Mouse (Mus musculus): ENCODE data around the gene Padi4. TPM values are rescaled to one million over a fixed set of nuclear protein-coding genes. Genes with fewer than 3 reads are reported as not detected.

Padi4 gene
- polyA plus RNA-seq, 1 experiment = 0.44 TPM

- no peak for TF ChIP-seq CTCF (conservative IDR thresholded peaks at IDR 0.05; ENCODE audit: insufficient read depth, insufficient read length, low read depth, low read length)
- TF ChIP-seq POLR2A (IDR thresholded peaks at IDR 0.05; ENCODE audit: low read depth, low read length) = no peak
- H3K27ac ChIP-seq (ENCODE audit: insufficient read depth, low read depth, low read length) = no peak overlapping the region
- no peaks in the 10 kb centered on the region for H3K36me3 ChIP-seq (ENCODE audit: control insufficient read depth, insufficient read depth, low read length)
- no peaks in the 10 kb centered on the region for H3K27me3 ChIP-seq (replicated peaks; ENCODE audit: control insufficient read depth, insufficient read depth, low read length)
- no peak overlapping the region for H3K4me3 ChIP-seq (ENCODE audit: insufficient read depth, low read depth, low read length)
- no peaks in the 10 kb centered on the region; the same call in 1 of the 2 replicates for H3K4me1 ChIP-seq (ENCODE audit: control insufficient read depth, insufficient read depth, low read length)
- DNase-seq = peak; percentile 33
- WGBS = 43% methylated on average over 4 of the region's 4 CpGs
Observed at GRCm38 (mm10) chr4:140704166-140704565, 69.9 kb downstream of the Padi4 start.

- H3K27ac ChIP-seq (ENCODE audit: insufficient read depth, low read depth, low read length) = no peak overlapping the region
- TF ChIP-seq CTCF (conservative IDR thresholded peaks at IDR 0.05; ENCODE audit: insufficient read depth, insufficient read length, low read depth, low read length) (no peak), POLR2A (IDR thresholded peaks at IDR 0.05; ENCODE audit: low read depth, low read length) (no peak)
- no peaks in the 10 kb centered on the region for H3K36me3 ChIP-seq (ENCODE audit: control insufficient read depth, insufficient read depth, low read length)
- 48% methylated on average over 8 of the region's 8 CpGs for WGBS
- no peak for DNase-seq
- H3K27me3 ChIP-seq (replicated peaks; ENCODE audit: control insufficient read depth, insufficient read depth, low read length) = no peaks in the 10 kb centered on the region
- no peaks in the 10 kb centered on the region; the same call in 1 of the 2 replicates for H3K4me1 ChIP-seq (ENCODE audit: control insufficient read depth, insufficient read depth, low read length)
- H3K4me3 ChIP-seq (ENCODE audit: insufficient read depth, low read depth, low read length) = no peak overlapping the region
Observed at GRCm38 (mm10) chr4:140703636-140704035, 70.4 kb downstream of the Padi4 start.

- H3K27ac ChIP-seq (ENCODE audit: insufficient read depth, low read depth, low read length) = peak overlapping the region; percentile 11; the same call in 1 of the 2 replicates
- H3K36me3 ChIP-seq (ENCODE audit: control insufficient read depth, insufficient read depth, low read length) = no peaks in the 10 kb centered on the region
- no peaks in the 10 kb centered on the region for H3K27me3 ChIP-seq (replicated peaks; ENCODE audit: control insufficient read depth, insufficient read depth, low read length)
- no peaks in the 10 kb centered on the region; the same call in 1 of the 2 replicates for H3K4me1 ChIP-seq (ENCODE audit: control insufficient read depth, insufficient read depth, low read length)
- no peak for TF ChIP-seq CTCF (conservative IDR thresholded peaks at IDR 0.05; ENCODE audit: insufficient read depth, insufficient read length, low read depth, low read length)
- TF ChIP-seq POLR2A (IDR thresholded peaks at IDR 0.05; ENCODE audit: low read depth, low read length) = no peak
- peak overlapping the region; percentile 89 for H3K4me3 ChIP-seq (ENCODE audit: insufficient read depth, low read depth, low read length)
- 1% methylated on average over 51 of the region's 68 CpGs for WGBS
- peak; percentile 90 for DNase-seq
Observed at GRCm38 (mm10) chr4:140702611-140703327, 71.3 kb downstream of the Padi4 start.

- Histone ChIP-seq H3K27me3 (replicated peaks; ENCODE audit: control insufficient read depth, insufficient read depth, low read length) (no peaks in the 10 kb centered on the region), H3K4me1 (ENCODE audit: control insufficient read depth, insufficient read depth, low read length) (no peaks in the 10 kb centered on the region; the same call in 1 of the 2 replicates), H3K4me3 (ENCODE audit: insufficient read depth, low read depth, low read length) (peak overlapping the region; percentile 89), H3K36me3 (ENCODE audit: control insufficient read depth, insufficient read depth, low read length) (no peaks in the 10 kb centered on the region), H3K27ac (ENCODE audit: insufficient read depth, low read depth, low read length) (no peak overlapping the region)
- DNase-seq = peak; percentile 33
- TF ChIP-seq POLR2A (IDR thresholded peaks at IDR 0.05; ENCODE audit: low read depth, low read length) = no peak
- TF ChIP-seq CTCF (conservative IDR thresholded peaks at IDR 0.05; ENCODE audit: insufficient read depth, insufficient read length, low read depth, low read length) = no peak
- WGBS = 2% methylated on average over 97 of the region's 107 CpGs
Observed at GRCm38 (mm10) chr4:140701716-140702561, 72.1 kb downstream of the Padi4 start.

GRCm38 (mm10) chr4:140701049-140701715 lies 72.9 kb downstream of the Padi4 start:
- peak overlapping the region; percentile 45 for H3K27ac ChIP-seq (ENCODE audit: insufficient read depth, low read depth, low read length)
- H3K4me3 ChIP-seq (ENCODE audit: insufficient read depth, low read depth, low read length) = peak overlapping the region; percentile 89
- TF ChIP-seq CTCF (conservative IDR thresholded peaks at IDR 0.05; ENCODE audit: insufficient read depth, insufficient read length, low read depth, low read length) (0 out of 2 replicates have a peak, but pooled peaks have one; percentile 17), POLR2A (IDR thresholded peaks at IDR 0.05; ENCODE audit: low read depth, low read length) (no peak)
- no peaks in the 10 kb centered on the region for H3K27me3 ChIP-seq (replicated peaks; ENCODE audit: control insufficient read depth, insufficient read depth, low read length)
- WGBS = 5% methylated on average over 61 of the region's 61 CpGs
- H3K4me1 ChIP-seq (ENCODE audit: control insufficient read depth, insufficient read depth, low read length) = no peaks in the 10 kb centered on the region; the same call in 1 of the 2 replicates
- no peaks in the 10 kb centered on the region for H3K36me3 ChIP-seq (ENCODE audit: control insufficient read depth, insufficient read depth, low read length)
- DNase-seq = peak; percentile 84

GRCm38 (mm10) chr4:140700269-140701018 lies 73.6 kb downstream of the Padi4 start, which contains the start of gene Rcc2:
TSS of gene Rcc2 (plus strand) at chr4:140700541.
- Histone ChIP-seq H3K4me3 (ENCODE audit: insufficient read depth, low read depth, low read length) (peak within 1 kb of the TSS; percentile 89), H3K4me1 (ENCODE audit: control insufficient read depth, insufficient read depth, low read length) (no peaks in the 10 kb centered on the region; the same call in 1 of the 2 replicates), H3K27me3 (replicated peaks; ENCODE audit: control insufficient read depth, insufficient read depth, low read length) (no peaks in the 10 kb centered on the region), H3K27ac (ENCODE audit: insufficient read depth, low read depth, low read length) (peak within 1 kb of the TSS; percentile 45), H3K36me3 (ENCODE audit: control insufficient read depth, insufficient read depth, low read length) (no peaks in the 10 kb centered on the region)
- DNase-seq = no peak
- WGBS = 11% methylated on average over 20 of the region's 20 CpGs
- TF ChIP-seq CTCF (conservative IDR thresholded peaks at IDR 0.05; ENCODE audit: insufficient read depth, insufficient read length, low read depth, low read length) (no peak), POLR2A (IDR thresholded peaks at IDR 0.05; ENCODE audit: low read depth, low read length) (no peak)

Data from kidney, adult 2 months (tissue).